Mouse (Mus musculus) adrenal gland, postnatal 25 days (tissue): ENCODE measurements around the gene Ppox. TPM values are rescaled to one million over a fixed set of nuclear protein-coding genes. Genes with fewer than 3 reads are reported as not detected.
A peak's percentile ranks its signal among the peaks of the same experiment; 100 is the strongest.

ENCODE experiments used
- DNase-seq: peaks from one replicate; pipeline ENCODE4 v3.0.0; 2021; ENCODE audit warnings: mixed read lengths
- total RNA-seq: library from RNA; stranded (reverse); gene quantifications from 2 replicates; pipeline ENCODE4 v1.2.3, GENCODE M21; 2021

Gene Ppox
- total RNA-seq, 1 experiment from 2014 or later = 54.7 TPM

- no peak for DNase-seq
Measured at GRCm38 (mm10) chr1:171285096-171285892, 4.3 kb upstream of the Ppox start.

GRCm38 (mm10) chr1:171284491-171284890, 3.5 kb upstream of the Ppox start:
- DNase-seq = no peak

GRCm38 (mm10) chr1:171283188-171284160, 2.5 kb upstream of the Ppox start:
- no peak for DNase-seq

GRCm38 (mm10) chr1:171282086-171282805, 1.3 kb upstream of the Ppox start:
- no peak for DNase-seq

GRCm38 (mm10) chr1:171281528-171281923, 540 bp upstream of the Ppox start:
- DNase-seq = peak; percentile 82

- no peak for DNase-seq
Measured at GRCm38 (mm10) chr1:171280250-171280915, 603 bp downstream of the Ppox start.

- no peak for DNase-seq
Measured at GRCm38 (mm10) chr1:171279721-171280120, 1.3 kb downstream of the Ppox start.

- DNase-seq = no peak
Measured at GRCm38 (mm10) chr1:171279012-171279705, 1.8 kb downstream of the Ppox start.

- DNase-seq = no peak
Measured at GRCm38 (mm10) chr1:171278436-171278835, 2.5 kb downstream of the Ppox start.

GRCm38 (mm10) chr1:171277736-171278135, 3.2 kb downstream of the Ppox start:
- DNase-seq = no peak

GRCm38 (mm10) chr1:171276110-171276748, 4.8 kb downstream of the Ppox start:
- no peak for DNase-seq

GRCm38 (mm10) chr1:171275144-171275734, 5.7 kb downstream of the Ppox start:
- DNase-seq = no peak

GRCm38 (mm10) chr1:171274171-171274570, 6.8 kb downstream of the Ppox start:
- DNase-seq = no peak

- DNase-seq = no peak
Measured at GRCm38 (mm10) chr1:171272086-171272485, 8.9 kb downstream of the Ppox start.

GRCm38 (mm10) chr1:171271622-171272021, 9.4 kb downstream of the Ppox start:
- DNase-seq = no peak

- DNase-seq = no peak
Measured at GRCm38 (mm10) chr1:171271196-171271595, 9.8 kb downstream of the Ppox start.

- DNase-seq = no peak
Measured at GRCm38 (mm10) chr1:171270573-171270900, 10.4 kb downstream of the Ppox start.

- peak; percentile 98 for DNase-seq
Measured at GRCm38 (mm10) chr1:171269848-171270572, 11.0 kb downstream of the Ppox start, which contains the start of gene B4galt3. Gene B4galt3 (plus strand): TSS chr1:171270328.

GRCm38 (mm10) chr1:171268341-171268740, 12.6 kb downstream of the Ppox start:
- DNase-seq = no peak
